In the genomic region with DNA sequence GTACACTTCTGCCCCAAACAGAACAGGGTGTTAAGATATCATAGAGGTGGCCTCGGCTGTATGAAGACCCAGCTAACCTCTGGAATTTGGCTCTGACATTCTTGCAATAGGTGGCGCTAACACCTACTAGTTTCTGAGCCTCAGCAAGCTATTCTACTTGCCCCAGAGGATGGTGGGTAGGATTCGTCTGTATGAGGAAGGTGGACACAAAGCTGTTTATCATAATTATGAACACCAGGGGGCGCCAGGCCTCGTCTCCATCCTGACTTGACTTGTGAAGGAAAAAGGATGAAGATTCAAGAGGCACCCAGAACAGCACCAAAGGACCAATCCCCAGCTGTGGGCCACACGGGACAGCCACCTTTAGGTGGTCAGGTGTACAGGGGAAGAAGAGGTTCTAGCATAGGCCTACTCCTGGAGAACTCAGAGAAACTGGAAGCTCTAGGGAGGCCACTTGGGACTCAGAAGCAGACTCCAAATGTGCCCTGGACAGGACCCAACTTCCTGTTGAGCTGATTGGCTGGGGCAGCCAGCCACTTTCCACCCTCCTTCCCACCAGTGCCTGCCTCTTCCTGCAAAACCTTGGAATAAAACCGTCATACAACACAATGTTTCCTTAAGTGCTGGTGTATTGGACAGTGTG, we compare ENCODE assay signal across 8 mouse cellular contexts. TPM values are rescaled to one million over a fixed set of nuclear protein-coding genes. Genes with fewer than 3 reads are reported as not detected.
DNase-seq lines count a peak whose midpoint lies in the region; ATAC-seq and TF ChIP-seq lines count a peak whose summit lies in the region.

No protein-coding gene starts in this region.

- H3K4me3 ChIP-seq in kidney, adult 2 months (ENCODE audit: insufficient read depth, low read depth, low read length) = no peak overlapping the region
- no peak overlapping the region for H3K4me3 ChIP-seq in kidney, embryonic 15.5 days (replicated peaks)
- no peak overlapping the region for H3K4me3 ChIP-seq in cortical plate, adult 2 months (ENCODE audit: insufficient read depth, low read length)
- no peak overlapping the region for H3K4me3 ChIP-seq in neural tube, embryonic 12.5 days

- no peak for TF ChIP-seq POLR2A in kidney, adult 2 months (IDR thresholded peaks at IDR 0.05; ENCODE audit: low read depth, low read length)
- no peak for TF ChIP-seq POLR2A in cortical plate, adult 2 months (IDR thresholded peaks at IDR 0.05; ENCODE audit: extremely low read depth, insufficient read depth, low read length)

- H3K9ac ChIP-seq in kidney, embryonic 15.5 days = no peak overlapping the region
- H3K9ac ChIP-seq in neural tube, embryonic 12.5 days = no peak overlapping the region

- H3K9me3 ChIP-seq in kidney, embryonic 15.5 days (replicated peaks) = no peaks in the 10 kb centered on the region
- no peaks in the 10 kb centered on the region for H3K9me3 ChIP-seq in neural tube, embryonic 12.5 days

- no peak overlapping the region for H3K27ac ChIP-seq in kidney, adult 2 months (ENCODE audit: insufficient read depth, low read depth, low read length)
- no peak overlapping the region for H3K27ac ChIP-seq in kidney, embryonic 15.5 days
- no peak overlapping the region for H3K27ac ChIP-seq in cortical plate, adult 2 months (ENCODE audit: insufficient read depth, low read length)
- no peak overlapping the region for H3K27ac ChIP-seq in neural tube, embryonic 12.5 days

- DNase-seq in kidney, adult 2 months = peak; percentile 57
- DNase-seq in R1 (ENCODE audit: low read depth, low spot score) = peak; percentile 93
- peak; percentile 54 to 64 for DNase-seq in heart, postnatal 14 days
- peak; percentile 59 for DNase-seq in liver
- peak; percentile 88 for DNase-seq in thymus, postnatal 14 days

- 46% methylated on average over 7 of the region's 7 CpGs for WGBS in kidney, adult 2 months
- 52% methylated on average over 7 of the region's 7 CpGs for WGBS in kidney, embryonic 15.5 days
- 50% methylated on average over 7 of the region's 7 CpGs for WGBS in neural tube, embryonic 12.5 days

- no peaks in the 10 kb centered on the region for H3K36me3 ChIP-seq in kidney, adult 2 months (ENCODE audit: control insufficient read depth, insufficient read depth, low read length)
- H3K36me3 ChIP-seq in kidney, embryonic 15.5 days = no peaks in the 10 kb centered on the region
- H3K36me3 ChIP-seq in neural tube, embryonic 12.5 days = no peaks in the 10 kb centered on the region

- H3K4me1 ChIP-seq in kidney, adult 2 months (ENCODE audit: control insufficient read depth, insufficient read depth, low read length) = no peaks in the 10 kb centered on the region
- H3K4me1 ChIP-seq in kidney, embryonic 15.5 days = no peaks in the 10 kb centered on the region
- no peaks in the 10 kb centered on the region for H3K4me1 ChIP-seq in cortical plate, adult 2 months (ENCODE audit: control insufficient read depth, insufficient read depth, low read length)
- no peaks in the 10 kb centered on the region for H3K4me1 ChIP-seq in neural tube, embryonic 12.5 days

- ATAC-seq in kidney, embryonic 15.5 days (replicated peaks; ENCODE audit: low FRiP score) = no peak
- ATAC-seq in neural tube, embryonic 12.5 days (ENCODE audit: low FRiP score, low read depth) = 0 out of 2 replicates have a peak, but pooled peaks have one; percentile 37

- no peak overlapping the region for H3K4me2 ChIP-seq in kidney, embryonic 15.5 days
- H3K4me2 ChIP-seq in neural tube, embryonic 12.5 days (replicated peaks) = no peak overlapping the region

- no peaks in the 10 kb centered on the region for H3K27me3 ChIP-seq in kidney, adult 2 months (replicated peaks; ENCODE audit: control insufficient read depth, insufficient read depth, low read length)
- H3K27me3 ChIP-seq in kidney, embryonic 15.5 days = no peaks in the 10 kb centered on the region
- H3K27me3 ChIP-seq in neural tube, embryonic 12.5 days (replicated peaks) = no peaks in the 10 kb centered on the region

- intact Hi-C loops in heart, postnatal 14 days (cut with DNase I) = no loop called here

- peak; percentile 60 for TF ChIP-seq CTCF in kidney, adult 2 months (conservative IDR thresholded peaks at IDR 0.05; ENCODE audit: insufficient read depth, insufficient read length, low read depth, low read length)
- peak; percentile 45 for TF ChIP-seq CTCF in cortical plate, adult 2 months (IDR thresholded peaks at IDR 0.05; ENCODE audit: extremely low read depth, insufficient read depth, low read length)

RNA-seq across cellular contexts. Expression of a gene that starts 32.3 kb away (rescaled TPM):
- polyA plus RNA-seq in kidney, adult 2 months (2012; rRNA removed) = 1.4 and 3.0 TPM in 2 replicates
- 7.4 and 9.1 TPM in 2 replicates for polyA plus RNA-seq in kidney, embryonic 15.5 days (2015; fragmentation: Nextera tagmentation; extraction: Ambion mirVana)
- polyA plus RNA-seq in cortical plate, adult 2 months (2012; rRNA removed) = 89.2 and 108 TPM in 2 replicates
- total RNA-seq in heart, postnatal 14 days (2021) = 10 to 100 TPM; 21.8 to 22.1 TPM
- 9.0 and 10.3 TPM in 2 replicates for polyA plus RNA-seq in neural tube, embryonic 12.5 days (2016; fragmentation: Nextera tagmentation; extraction: Ambion mirVana)
